Mouse (Mus musculus) cerebellum, postnatal 25 days (tissue): ENCODE measurements around the gene Tenm4.

Experiments
- DNase-seq, 2 experiments: peaks; one replicate each; pipeline ENCODE4 v3.0.0; 2021; ENCODE audit warnings: mixed read lengths in 2 of 2

Gene Tenm4

DNA sequence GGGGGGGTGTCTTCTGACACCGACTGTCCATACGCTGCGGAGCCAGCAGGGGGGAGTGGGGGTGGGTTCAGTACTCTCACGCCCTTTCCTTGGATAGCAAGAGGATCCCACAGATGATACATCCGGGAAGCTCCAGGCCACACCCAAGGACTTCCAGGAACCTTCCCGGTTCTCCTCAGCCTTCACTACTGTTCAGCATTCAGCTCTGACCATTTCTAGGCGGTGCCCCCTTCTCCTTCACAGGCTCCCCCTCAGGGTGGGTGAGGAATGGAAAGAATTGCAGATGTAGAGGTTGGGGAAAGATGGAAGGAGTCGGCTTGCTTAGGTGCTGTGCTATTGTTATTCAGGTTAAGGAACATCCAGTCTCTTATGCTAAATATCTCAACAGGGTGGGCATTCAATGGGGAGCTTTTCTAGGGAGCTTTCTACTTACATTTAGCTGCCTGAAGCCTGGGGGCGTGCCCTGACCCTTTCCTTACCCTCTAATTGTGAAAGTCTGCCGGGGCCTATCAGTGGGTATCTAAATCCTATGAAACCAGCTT lies 33.8 kb downstream of the Tenm4 start:
- DNase-seq: no peak

DNA sequence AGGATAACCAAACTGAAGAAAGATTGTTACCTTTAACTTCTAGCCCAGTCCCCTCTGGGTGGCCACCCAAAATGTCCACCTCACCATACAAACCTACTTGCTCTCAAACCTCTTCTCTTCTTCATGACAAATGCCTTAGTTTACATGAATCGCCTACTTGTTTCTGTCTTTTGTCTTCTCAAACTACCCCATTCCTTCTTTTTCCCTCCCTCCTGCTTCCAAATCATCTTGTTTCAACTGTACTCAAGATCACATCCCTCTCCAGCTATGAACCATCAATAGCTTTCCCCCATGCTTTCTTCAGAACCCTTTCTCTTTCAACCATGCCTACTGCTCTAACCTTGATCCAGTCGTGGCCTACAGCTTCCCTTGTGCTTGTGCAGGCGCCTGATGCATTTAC lies 36.0 kb downstream of the Tenm4 start:
- DNase-seq: no peak

DNA sequence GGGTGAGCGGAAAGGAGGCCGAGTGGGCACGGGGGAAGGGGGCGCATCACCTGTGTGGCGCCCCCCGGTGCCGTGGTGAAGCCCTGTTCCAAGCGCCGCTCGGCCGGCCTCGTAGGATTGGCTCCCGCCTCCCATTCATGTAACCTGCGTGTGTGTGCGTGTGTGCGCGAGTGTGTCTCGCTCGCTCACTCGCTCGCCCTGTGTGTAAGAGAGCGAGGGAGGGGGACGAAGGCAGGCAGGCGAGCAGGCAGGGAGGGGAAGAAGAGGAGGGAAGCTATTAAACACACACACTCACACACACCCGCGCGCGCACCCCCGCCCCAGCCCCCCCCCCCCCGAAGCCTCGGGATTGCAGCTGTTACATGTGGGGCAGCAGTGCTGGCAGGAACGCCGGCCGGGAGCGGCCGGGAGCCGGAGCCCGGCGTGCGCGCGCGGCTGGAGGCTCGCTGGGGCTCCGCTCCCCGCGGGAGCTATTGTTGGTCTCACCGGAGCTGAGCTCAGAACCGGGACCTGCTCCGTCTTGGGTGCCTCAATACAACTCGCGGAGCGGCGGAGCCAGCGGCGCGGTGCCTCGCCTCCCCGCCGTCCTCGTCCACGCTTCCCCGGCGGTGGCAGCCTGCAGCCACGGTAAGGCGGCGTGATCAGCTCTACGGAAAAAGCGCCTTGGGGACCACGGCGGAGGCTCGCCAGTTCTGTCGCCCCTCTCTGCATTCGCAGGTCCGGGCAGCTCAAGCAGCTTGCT lies 38.9 kb downstream of the Tenm4 start:
- DNase-seq: peak; percentile 51 to 53

DNA sequence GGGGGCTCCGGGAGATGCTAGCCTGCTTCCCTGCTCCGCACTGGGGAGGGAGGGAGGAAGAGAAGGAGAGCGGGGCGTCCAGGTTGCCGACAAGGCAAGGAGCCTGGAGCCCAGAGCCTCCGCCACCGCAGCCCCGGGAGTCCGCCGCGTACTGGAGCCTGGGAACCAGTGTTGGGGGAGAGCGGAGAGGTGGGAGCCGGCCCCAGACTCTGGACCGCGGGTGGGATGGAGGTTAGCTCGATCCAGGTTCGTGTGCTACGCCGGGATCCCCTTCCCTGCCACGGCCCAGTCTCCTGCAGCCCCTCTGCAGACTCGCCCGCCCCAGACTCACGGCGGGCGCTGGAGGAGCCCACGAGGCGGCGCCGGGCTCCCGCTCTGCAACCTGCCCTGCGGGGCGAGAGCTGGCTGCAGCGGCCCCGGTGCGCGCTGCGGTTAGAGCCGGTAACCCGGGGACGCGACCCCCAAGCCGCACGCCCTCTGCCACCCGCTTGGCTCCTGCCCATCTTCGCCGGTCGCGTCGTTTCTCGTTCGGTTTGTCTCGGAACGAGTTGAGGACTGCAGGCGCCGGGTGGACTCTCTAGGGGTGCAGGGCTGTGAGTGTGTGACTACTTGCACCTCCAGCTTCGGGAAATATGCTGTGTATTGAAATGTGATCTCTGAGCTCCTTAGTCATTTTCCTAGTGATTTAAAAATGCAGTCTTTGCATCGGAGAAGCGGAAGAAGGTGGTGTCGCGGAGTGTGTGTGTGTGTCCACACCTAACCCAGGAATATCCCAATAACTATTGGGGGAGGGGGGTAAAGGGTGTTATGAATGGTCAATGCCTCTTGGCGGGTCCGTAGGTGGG lies 39.7 kb downstream of the Tenm4 start:
- peak in 1 of 2 experiments; percentile 42 for DNase-seq

DNA sequence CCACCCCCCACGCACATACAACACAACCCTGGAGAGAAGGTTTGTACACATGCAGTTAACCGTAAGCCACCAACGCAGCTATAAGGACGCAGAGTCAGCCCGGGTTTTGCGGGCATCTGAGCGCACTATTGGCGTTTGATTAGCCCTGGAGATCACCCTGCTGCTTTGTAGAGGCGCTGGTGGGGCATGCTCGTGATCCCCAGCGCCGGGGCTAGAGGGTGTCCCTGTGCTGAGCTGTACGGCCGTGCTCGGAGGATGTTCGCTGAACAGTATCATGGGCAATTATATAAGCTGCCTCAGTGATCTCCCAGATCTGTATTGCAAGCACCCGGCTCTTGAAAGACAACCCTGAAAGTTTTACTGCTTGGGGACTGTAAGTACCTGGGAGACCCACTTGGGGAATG lies 40.6 kb downstream of the Tenm4 start:
- peak; percentile 21 to 48 for DNase-seq

DNA sequence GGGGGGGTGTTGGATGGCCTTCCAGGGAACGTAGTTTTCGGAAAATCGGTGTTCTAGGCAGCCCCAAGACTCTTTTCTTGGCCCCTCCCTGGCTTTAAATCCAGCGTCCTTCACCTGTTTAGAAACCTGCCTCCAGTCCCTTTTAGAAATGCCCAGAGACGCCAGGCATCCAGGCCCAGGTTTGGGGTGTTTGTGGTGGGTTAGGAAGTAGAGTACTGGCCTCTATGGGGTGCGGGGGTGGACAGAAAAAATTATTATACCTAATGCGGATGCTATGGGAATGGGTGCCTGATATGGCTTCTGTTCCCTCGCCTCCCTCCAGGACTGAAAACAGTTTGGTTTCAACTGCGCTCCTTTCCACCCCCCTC lies 41.2 kb downstream of the Tenm4 start:
- no peak for DNase-seq

DNA sequence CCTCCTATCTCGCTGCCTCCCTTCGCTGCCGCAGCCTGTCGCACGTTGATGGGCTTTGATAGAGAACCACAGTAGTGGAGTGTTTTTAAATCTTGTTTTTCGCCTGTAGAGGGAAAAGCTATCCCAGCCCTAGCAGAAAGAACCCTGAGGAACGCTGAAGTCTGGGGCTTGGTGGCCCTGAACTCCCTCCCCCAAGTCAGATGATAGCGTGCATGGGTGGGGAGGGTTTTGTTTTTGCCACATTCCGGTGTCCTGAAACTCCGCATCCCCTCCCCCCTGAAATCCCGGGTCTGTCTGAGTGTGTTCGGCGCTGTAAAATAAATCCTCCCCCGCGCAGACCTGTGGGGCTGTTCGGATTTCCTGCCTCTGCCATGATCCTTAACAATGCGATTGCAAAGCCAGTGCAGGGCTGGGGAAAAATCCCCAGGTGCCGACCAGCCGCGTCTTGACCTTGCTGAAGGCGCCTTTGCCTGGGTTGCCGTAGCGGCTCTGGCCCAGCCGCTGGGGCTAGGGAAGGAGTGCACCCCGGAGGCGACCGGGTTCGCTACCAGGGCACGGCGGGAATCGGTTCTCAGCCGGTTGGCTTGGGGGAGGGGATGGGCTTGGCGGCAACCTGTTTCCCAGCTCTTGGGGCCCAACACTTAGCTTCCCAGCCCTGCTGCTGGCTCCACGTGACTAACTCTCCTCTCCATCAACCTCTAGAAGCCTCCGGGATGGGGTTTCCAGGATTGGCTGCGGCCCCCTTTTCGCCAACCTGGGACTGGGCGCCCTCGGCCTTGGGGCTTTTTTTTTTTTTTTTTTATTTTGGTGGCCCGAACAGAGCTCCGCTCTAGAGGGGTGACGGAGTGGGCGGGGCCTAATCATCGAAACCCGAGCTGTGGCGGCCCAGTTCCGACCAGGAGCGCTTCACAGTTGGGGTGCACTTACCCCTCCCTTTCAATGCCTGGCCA lies 41.8 kb downstream of the Tenm4 start:
- DNase-seq: peak; percentile 40 to 44

DNA sequence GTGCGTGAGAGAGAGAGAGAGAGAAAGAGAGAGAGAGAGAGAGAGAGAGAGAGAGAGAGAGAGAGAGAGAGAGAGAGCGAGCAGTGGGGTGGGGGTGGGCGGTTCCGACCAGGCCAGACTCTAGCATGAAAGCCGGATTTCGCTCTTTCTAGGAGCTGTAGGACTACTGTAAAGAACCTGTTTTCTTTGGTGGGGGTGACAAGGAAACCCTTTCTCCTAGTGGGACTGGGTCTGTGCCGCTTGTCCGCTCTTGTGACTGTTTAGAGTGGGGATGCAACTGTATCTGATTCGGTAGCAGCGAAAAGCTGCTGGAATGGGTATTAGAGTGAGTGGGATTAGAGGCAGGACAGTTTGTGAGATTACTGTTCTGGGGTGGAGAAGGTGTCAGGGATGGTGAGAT lies 42.7 kb downstream of the Tenm4 start:
- no peak for DNase-seq

DNA sequence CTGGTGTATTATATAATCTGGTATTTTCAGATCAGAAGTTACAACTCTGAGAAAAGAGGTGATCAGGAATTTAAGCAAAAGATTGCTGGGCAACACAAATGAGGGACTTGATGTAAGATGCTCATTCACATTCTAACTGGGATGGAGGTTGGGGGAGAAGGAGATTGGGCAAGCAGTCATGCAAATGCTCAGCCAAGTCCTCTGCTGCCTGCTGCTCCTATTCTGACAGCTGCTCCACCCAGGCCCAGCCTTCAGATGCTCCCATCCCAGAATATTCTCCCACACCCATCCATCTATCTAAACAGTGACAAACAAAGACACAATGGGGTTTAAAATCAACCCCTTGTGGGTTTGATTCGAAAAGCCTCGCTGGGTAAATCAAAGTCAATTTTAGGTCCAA lies 43.8 kb downstream of the Tenm4 start:
- DNase-seq: no peak

DNA sequence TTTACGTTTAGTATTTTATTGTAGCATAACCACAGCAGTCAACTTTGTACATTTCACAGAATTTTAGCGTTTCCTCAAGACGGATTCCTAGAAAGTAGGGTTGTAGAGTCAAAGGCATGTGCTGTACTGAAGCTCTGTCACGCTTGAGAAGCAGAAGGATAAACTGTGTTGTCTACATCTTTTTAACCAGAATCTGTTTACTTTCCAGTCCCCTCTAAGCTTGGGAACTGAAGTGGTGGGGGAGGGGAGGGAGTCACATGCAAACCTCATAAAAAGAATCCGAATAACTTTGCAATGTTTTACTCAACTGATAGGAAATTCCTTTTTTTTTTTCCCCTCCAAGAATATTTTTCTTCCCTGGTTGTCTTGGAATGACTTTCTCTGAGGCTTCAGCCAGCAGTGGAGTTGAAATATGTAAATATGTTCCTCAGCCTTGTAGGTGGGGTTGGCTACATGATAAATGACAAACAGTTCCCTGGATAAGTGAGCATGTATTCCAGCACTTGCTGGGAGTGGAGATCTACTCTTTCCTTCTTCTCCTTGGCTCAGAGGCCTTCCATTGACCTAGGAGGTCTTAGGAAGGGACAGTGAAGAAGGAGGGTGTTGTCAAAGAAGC lies 45.0 kb downstream of the Tenm4 start:
- no peak for DNase-seq

DNA sequence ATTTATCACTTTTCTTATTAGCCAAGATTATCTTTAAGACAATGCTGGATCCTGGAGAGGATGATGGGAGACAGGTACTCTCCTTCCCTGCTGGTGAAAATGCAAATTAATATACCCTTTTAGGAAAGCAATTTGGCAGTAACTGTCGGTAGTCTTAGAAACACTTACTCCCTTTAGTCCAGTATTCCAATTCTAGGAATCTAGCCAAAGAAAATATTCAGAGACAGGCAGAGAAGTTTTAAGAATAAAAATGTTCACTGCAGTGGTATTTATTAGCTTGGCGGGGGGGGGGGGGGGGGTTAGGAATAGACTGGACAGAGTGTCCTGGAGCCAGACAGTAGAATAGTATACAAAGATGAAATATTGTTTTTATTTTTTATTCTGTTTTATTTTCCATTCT lies 48.3 kb downstream of the Tenm4 start:
- no peak for DNase-seq

DNA sequence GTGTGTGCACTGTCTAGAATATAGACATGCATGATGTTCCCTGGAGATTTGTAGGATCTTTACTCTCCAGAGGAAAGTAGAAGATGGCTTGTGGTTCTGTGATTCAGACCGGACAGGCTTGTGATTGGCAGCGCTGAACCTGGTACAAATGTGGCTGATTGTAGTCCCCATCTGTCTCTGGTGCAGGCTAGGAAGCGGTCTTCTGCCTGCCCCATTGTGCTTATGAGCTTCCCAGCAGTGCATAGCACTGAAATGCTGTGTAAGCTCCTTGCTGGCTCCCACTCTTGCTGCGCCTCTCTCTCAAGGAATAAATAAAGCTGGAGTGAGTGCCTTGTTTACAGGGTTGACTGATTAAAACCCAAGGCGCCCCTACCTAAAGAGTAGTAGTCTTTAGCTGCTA lies 49.6 kb downstream of the Tenm4 start:
- DNase-seq: no peak

DNA sequence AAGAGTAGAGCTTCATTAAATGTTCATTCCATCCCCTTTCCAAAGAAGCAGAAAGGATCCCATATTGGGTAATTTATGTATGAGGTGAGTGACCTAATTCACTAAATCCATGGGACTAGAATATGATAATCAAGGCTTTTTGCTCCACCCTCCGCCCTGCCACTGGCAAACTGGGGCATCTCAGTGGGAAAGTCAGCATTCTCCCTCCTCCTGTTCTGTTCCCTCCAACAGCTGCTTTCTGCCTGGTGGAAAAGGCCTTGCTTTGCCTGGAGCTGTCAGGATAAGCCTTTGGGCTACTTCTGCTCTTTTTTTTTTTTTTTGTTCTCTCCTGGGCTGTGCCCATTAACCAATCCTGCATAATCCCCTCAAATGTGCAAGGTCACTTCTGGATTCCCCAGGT lies 51.5 kb downstream of the Tenm4 start:
- no peak for DNase-seq

DNA sequence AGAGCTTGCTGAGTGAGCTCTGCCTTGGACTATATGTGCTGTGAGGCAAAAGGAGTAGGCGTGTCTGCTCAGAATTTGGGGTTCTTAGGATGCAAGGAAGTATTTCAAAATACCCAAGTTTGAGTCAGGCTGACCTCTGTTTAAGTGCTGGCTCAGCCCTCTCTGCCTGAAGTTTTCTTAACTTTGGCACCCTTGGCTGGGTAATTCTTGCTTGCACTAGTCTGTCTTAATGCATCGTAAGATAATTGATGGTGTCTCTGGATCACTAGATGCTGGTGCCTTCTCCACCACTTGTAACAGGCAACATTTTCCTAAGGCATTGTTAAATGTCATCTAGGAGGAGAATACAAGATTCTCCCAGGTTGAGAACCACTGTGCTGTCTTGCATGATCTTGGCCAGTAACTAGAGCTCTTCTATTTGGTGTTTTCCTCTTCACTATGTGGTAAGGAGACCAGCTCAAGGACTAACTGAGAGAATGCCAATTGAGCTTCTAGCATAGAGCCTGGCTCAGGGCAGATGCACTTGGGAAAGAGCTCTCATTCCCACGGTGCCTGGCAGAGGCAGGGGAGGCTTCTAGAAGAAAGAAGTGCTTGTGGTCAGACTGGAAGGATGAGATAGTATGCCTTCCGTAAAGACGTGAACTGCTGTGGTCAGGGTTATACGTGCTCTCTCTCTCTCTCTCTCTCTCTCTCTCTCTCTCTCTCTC lies 57.7 kb downstream of the Tenm4 start:
- no peak for DNase-seq

DNA sequence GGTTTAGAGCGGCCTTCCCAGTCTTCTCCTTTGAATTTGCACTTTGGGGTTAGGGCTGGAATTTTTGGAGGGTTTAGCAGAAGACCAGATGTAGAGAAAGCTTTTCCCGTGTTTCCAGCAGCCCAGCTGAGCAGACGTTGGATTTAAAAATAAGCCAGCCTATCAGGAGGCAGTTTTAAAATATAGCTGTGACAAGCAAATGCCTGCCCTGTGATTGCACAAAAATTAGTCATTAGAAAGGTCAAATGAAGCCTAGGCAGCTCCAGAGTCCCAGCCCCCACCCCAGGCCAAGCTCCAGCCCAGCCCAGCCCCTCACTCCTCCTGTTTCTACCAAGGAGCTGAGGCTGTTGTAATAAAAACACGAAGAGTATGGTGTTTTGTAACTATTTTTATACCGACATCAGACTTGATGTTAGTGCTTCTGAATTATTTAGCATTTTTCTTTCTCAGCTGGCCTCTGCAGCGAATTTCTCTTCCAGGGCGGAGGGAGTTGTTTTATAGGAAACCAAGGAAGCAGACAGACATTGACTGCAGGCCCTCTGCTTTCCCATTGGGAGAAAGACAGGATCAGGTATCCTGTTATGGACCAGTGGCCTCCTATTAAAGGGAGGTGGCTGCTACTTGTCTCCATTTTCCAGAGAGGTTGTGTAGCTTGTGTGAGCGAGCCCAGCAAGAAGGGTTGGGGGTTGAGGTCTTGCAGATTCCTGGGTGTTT lies 59.1 kb downstream of the Tenm4 start:
- no peak for DNase-seq

DNA sequence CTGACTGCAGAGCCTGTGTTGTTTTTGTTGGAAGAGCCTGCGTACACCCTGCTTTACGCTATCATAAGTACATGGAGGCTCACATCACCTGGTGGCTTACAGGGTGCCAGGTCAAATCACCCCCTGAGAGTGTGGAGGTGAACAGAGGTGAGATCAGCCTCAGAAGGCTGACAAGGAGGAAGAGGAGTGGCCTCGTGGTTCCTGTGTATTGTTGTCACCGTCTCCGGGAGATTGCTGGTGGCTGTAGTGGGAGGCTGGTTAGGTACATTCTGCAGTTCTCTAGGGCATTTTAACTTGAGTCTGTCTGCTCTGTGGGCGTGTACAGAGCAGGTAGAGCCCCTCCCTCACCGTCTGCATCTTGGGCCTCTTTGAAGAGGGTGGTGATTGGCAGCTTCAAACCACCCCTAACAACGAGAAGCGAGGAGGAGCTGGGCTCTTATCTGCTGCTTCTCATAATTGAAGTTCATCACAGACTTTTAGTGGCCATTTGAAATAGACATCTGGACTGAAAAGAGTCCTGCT lies 59.7 kb downstream of the Tenm4 start:
- no peak for DNase-seq

DNA sequence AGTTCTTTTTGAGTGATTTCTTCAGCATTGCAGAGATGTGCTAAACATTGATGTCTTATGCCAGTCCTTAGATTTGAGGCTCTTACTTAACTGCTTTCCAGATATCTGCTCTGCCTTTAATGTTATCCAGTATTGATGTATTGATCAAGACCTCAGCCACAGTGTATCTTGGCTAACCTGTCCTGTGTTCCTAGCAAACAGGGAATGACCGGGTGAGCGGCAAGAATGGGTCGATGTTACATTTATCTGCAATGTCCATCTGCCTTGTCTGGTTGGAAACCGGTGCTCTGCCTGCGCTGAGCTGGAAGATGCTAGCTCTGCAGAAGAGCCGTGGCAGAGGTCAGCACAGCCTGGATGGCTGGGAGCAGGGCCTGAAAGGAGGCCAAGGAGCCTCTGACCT lies 64.8 kb downstream of the Tenm4 start:
- no peak for DNase-seq

DNA sequence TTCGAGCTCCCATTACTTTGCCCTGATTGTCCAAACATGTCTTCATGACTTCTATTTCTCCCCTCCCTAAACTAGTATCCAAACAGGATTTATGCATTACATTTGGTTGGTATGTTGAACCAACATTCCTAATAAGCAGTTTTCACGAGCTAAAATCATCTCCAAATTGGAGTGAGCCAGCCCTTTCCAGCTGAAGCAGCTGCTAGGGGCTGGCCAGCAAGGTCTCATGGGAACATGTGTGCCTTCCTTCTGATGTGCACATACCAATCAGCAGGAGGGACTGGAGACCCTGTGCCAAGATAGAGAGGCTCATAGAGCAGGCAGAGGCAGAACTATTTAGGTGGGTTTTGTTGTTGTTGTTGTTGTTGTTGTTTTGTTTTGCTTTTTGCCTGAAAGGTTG lies 69.6 kb downstream of the Tenm4 start:
- no peak for DNase-seq

DNA sequence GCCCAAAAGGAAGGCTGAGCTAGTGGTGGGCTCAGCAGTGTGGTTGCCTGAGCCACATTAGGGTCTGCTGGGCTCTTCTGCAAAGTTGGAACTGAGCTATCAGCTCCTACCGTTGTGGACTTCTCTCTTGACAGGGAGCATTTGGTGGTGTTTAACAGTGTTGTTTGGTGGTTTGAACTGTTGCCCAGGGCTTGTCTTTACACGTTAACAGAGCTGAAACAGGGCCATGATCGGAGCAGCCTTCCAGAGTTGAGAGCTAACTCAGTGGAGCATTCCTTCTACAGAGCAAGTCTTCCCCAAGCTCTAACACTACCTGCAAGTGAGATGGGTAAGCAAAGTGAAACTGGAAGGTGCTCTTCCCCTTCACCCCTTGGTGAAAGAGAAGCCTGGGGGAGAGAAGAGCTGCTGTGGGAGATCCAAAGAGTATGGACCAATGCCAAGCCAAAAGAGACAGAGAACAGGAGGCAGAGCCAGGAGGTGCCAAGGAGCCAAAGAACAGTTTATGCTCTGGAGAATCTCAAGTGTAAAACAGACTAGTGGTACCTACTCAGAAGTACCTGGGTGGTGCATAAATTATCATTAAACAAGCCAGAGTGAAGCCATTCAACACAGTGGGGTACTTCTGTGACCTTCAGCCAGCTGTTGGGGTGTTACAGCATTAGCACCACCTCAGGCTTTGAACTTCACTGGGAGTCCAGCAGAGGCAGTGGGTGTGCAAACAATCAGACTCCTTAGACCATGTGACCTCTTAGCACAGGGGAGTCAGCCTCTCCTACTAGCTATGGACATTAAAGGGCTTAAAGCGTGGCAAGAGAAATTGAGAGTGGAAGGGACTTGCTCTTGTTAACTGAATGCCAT lies 71.5 kb downstream of the Tenm4 start:
- DNase-seq: no peak

DNA sequence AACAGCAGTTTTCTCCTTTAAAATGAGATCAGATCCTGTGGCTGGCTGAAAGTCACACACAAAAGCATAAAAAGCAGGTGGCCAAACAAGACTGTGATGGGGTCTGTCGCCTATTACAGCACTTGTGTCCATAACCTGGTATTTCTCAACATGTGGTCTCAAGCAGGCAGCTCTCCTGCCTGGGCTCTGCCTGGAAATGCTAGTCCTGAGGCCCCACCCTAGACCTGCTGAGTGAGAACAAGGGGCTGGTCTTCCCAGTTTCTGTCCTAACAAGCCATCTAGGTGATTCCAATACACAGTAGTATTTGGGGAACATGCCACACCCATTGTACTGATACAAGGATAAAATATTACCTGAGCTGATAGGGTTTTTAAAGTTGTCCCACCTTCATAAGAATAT lies 73.8 kb downstream of the Tenm4 start:
- no peak for DNase-seq
